Mouse (Mus musculus) left cerebral cortex, postnatal 25 days (tissue): ENCODE measurements around the gene Fig4. TPM values are rescaled to one million over a fixed set of nuclear protein-coding genes. Genes with fewer than 3 reads are reported as not detected.

ENCODE experiments used
- DNase-seq, 2 experiments: peaks; one replicate each; pipeline ENCODE4 v3.0.0; 2022; ENCODE audit warnings: low spot score in 2 of 2, mixed read lengths in 1 of 2
- intact Hi-C: fragments of 180-260 bp; cut with DNase I; formaldehyde crosslinking; loops from one replicate; pipeline ENCODE4 v1.15.1; 2025
- total RNA-seq, 2 experiments: library from RNA; stranded (reverse); gene quantifications; 2 replicates each; pipeline ENCODE4 v1.2.3; 2021

Gene Fig4
- total RNA-seq, 2 experiments from 2014 or later: 26.7 to 27.6 TPM

DNA sequence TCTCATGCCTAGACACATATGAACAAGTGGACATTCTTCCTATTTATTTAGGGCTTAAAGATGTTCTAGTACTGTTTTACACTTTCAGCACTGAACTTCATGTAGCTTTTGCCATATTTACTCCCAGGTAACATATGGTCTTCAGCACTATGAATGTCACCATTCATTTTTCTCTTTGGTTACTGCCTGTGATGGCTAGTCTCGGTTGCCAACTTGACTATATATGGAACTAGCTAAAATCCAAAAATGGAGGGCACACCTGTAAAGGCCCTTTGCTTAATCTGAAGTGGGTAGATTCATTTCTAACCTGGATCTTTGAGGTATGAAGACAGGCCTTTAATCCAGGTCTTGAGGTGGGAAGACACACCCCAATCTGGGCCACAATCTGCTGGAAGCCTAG, 28.2 kb downstream of the Fig4 start:
- DNase-seq: no peak
- intact Hi-C loops: no loop called here

DNA sequence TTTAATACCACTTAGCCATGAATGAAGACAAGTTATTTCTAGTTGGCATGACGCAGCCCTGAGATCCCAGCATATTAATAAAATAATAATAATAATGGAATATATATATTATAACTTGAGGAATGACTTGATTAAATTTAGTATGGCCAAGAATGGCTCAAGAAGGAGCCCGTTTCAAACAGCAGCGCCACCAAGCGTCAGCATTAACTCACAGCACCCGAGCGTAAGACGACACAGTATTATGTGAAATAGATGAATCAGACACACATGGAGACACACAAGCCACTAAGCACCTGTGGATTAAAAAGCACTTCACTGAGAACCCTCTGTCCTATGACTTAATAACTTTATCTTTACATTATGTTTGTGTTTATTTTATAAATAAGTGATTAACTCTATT, 31.2 kb downstream of the Fig4 start:
- DNase-seq: no peak
- intact Hi-C loops: no loop called here

DNA sequence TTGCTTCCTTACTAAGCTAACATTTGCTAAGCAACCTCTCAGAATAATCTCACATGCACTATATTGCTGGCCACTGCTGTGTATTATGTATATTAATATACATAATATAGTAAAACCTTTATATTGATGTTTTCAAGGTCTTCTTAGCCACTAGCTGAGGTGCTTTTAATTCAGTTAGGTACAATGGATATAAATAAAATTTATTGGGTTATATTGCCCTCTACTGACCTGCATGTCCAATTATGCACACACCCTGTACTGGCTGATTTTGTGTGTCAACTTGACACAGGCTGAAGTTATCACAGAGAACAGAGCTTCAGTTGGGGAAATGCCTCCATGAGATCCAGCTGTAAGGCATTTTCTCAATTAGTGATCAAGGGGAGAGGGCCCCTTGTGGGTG, 41.2 kb downstream of the Fig4 start:
- DNase-seq: no peak
- intact Hi-C loops: loop anchor here (10.0 kb wide), 1 partner anchor 187 kb away; the partner anchor contains the start of gene Gpr6

DNA sequence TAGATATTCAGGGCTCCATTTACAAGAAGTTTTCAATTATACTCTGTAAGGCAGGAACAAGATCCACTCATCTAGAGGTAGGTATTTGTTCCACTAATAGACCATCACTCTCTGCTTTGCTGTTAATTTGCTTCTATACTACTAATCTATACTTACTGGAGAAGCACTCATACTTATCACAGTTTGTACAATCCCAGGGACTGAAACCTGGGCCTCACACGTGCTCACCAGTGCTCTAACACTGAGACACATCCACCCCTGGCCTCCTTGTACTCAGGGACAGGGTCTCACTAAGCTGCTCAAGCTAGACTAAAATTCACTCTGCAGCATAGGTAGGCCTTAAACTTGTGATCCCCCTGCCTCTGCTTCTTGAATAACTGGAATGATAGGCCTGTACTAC, 41.8 kb downstream of the Fig4 start:
- intact Hi-C loops: loop anchor here (10.0 kb wide), 1 partner anchor 186 kb away; the partner anchor contains the start of gene Gpr6
- no peak for DNase-seq

DNA sequence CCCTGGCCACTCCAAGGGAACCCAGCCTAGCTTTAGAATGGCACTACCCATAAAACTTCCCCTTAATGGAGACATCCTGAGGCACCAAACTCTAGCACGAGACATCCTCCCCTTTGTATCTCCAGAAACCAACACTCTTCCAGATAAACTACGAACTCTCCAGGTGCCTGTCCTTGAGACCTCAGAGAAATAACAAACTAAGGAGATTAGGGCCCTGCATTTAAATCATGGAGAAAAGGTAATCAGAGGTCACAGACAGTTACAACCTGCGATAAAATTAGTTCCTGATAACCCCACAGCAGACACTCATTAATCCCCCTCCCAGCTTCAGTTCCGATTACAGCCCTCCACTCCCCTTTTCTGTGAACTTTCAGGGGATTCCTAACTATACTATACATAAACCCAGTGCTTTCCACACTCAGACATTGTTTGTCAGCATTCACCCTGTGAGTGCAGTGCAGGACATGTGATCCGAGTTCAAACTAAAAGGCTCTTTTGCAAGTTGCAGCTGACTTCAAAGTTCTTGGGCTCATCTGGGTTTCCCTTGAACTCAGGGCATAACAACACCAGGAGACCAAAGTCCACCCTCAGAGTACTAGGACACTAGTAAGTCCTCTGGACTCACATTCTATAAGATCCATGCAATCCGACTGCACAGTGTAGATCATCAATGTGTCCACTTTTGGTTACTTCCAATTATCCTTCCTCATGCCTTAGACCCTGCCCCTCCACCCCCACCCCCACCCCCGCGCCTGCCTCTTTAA, 42.6 kb downstream of the Fig4 start:
- no peak for DNase-seq
- intact Hi-C loops: loop anchor here (10.0 kb wide), 1 partner anchor 186 kb away; the partner anchor contains the start of gene Gpr6

DNA sequence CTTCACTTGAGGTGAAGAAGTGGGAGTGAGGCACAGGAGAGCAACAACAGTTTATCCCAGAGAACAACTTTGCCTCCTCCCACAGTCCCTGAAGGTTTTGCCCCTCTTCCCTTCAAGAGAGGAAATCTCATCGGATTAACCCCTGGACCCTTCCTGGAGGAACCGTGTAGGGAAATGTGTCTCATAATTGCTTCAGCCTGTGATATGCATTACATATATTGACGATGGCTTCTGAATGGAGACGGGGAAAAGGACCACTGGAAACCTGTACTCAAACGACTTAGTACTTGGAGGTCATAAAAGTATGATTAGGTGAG, 52.4 kb downstream of the Fig4 start:
- intact Hi-C loops: no loop called here
- no peak for DNase-seq

DNA sequence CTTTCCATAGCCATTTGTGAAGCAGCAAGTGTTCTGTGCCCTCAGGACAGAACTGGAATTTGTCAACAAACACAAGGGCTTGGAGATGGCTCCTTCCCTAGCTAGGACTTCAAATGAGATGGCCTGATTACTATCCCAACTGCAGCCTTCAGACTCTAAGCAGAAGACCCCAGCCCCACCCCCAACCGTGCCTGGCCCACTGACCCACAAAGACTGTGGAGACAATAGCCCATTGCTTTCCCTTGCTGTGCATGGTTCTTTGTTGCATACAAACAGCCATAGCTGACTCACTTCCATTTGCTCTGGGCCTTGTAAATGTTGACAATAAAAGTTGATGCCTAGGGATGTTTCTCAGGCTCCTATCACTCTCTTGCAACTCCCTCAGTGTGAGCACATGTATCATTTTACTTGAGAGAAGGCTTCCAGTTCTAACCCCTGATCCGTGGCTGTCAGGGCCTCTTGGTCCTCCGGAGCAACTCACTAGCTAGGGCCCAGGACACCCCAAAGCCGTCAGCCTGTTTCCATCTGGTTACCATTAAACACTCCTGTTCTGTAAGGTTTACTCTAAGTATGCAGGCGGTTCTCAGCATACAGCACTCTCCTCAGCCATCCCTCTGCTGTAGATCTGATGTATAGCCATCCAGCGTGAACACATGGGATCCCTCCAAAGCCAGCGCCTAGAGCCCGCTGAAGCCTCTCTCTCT, 52.9 kb downstream of the Fig4 start:
- DNase-seq: no peak
- intact Hi-C loops: no loop called here

DNA sequence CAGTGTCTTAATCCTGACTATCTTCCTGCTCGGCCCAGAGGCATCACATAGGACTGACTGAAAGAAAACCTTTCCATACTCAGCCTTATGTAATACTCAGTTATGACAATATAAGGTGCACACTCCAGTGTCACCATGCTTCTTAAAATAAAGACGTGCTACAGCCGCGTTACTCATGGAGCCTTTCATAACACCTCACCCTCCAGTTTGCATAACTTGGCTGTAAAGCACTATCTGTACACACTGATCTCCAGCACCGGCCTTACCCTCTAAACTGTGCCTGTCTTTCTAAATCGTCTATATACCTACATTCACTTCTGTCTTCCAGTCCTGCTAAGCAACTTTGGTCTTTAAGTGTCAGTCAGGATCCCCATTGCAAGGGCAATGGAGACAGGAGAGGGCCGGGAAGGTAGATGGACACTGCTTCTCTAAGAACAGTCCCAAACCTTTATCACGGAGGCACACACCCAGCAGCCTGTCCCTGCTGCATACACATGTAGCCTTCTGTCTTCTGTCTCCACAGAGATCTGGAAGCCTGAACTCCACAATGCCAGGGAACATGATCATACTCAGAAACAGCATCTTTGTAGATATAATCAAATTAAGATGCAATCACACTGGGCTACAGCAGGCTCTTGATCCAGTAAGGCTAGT, 53.9 kb downstream of the Fig4 start:
- intact Hi-C loops: no loop called here

DNA sequence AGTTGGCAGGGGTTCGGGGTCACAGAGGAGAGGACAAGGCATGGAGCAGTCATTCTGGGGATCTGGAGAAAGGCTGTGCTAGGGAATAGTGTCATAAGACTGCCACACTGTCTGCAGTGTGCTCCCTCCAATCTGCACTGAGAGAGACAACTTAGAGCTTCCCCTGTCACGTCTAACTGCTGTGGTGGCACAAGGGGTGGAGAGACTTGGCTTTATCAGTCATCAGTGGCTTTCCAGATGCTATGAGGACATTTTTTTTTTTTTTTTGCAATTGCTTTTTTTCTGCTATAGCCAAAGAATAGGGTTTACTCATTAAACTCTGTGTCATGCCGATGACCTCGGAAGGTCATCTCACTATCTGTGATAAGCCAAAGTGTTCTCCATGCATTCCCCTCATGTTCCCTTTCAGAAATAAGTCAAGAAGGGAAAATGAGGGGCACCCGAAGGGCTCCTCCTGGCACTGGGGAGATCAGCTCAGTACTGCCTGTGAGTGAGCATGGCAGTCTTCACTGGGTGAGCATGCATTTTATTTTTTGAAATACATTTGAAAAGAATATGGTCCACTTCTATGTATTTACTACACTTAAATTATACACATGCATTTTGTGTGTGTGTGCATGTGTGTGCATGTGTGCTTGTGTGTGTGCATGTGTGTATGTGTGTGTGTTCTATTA, 55.1 kb downstream of the Fig4 start:
- intact Hi-C loops: no loop called here
- no peak for DNase-seq

More for the DNA sequence above, 53.9 kb downstream of the Fig4 start:
- no peak for DNase-seq

DNA sequence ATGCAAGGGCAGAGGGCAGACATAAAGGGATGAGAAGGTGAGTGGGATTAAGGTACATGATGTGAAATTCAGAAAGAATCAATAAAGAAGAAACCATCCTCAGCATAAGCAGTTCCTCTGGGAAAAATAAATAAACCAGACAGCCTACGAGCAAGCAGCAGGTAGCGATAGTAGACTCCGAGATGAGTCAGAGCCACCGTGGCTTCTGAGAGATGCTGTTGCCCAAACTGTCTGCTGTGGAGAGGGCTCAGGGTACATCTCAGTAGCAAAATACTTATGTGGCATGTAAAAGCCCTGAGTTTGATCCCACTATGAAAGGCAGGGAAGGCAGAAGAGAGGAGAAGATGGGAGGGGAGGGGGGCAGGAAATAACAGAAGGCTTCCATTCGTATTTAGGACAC, 56.9 kb downstream of the Fig4 start:
- DNase-seq: peak in 1 of 2 experiments; percentile 40
- intact Hi-C loops: no loop called here

DNA sequence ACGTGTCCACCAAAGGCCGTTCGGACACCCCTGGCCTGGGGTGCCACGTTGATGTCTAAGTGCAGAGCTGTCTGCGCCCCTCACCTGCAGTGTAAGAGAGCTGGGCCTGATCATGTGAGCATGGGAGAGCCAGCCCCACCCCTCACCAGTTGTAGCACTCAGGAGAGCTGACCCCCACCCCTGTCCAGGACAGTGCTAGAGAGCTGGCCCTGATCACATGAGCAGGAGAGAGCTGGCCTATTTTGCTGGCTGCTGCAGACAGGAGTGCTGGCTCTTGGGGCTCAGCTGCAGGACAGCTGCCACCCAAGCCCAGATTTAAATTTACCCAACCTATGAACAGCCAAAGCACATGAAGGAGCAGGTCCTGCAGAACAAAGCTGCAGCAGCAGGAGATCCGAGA, 57.6 kb downstream of the Fig4 start:
- intact Hi-C loops: no loop called here
- DNase-seq: no peak

DNA sequence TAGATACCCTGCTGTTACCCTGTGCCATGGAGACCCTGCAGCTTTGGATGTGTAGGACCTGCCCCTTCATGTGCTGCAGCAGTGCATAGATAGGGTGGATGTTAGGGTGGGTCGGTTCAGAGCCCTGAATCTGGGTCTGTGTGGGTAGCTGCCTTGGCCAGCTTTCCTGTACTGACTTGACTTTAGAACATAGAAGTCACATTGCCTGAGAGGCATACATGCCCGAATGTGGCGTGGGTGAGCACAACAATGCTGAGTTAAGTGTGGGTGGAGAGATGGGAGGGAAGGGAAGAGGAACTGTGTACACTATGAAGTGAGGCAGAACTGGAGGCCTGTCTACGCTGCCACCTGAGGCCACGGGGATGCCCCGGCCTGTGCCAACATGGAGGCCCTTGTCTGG, 58.0 kb downstream of the Fig4 start:
- peak in 1 of 2 experiments; percentile 44 for DNase-seq
- intact Hi-C loops: no loop called here

DNA sequence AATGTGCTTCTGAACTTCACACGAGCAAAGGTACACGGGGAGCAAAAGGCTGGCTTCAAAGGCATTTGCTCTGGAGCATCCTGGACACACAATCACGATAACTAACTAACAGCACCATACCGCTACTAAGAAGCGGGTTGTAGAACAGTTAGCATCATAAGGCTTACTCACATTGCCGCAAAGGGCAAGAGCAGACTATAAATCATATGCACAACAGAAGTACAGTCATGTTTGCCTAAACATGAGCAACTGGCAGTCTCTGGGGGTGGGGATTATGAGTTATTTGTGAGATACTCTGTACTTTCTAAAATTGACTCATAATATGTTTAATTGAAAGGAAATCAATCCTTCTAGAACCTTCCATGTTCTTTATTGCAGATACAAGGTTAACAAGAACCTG, 59.1 kb downstream of the Fig4 start:
- DNase-seq: no peak
- intact Hi-C loops: no loop called here

DNA sequence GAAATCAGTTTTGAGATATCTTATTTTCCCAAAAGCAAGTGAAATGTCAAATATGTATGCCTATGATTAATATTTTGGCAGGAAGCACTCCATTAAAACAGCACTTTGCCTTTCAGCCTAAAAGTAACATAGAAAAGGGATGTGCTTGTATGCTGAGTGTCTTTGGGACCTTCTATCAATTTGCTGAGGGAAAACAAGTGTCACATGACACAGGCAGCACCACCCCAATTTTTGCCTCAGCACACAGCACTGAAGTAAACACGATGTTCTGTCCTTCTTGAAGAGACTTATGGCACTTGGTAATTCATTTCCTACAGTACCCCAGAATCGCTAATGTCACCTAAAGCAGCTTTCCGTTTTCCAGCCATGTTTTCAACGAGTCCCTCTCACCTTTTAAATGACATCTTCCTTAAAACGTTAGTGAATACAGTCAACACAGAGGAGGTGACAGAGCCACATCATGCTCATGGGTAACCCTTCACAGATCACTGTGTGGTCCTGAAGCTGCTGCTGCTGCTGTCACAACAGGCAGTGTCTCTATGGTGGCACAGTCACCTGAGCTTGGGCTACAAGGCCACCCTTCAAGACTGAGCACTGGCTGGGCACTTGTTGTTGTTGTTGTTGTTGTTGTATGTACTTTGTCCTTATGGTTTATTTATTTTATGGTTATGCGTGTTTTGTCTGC, 61.4 kb downstream of the Fig4 start:
- intact Hi-C loops: no loop called here
- no peak for DNase-seq

DNA sequence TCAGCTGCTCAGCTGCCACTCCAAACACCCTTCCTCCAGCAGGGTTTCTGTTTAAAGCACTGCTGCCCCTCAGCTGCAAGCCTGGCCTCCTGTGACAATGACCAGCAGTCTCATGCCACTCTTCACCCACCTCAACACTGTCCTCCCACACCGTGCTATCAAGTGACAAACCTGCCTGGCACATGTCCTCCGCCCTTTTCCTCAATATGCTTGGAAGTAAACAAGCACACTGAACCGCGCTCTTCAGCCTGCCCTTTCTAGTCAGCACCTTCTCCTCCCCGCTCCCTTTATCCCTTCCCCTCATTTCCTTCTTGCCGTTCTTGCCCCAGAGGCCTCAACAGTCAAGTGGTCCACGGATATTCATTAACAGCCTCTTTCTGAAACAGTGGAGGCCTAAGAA, 62.0 kb downstream of the Fig4 start:
- no peak for DNase-seq
- intact Hi-C loops: no loop called here

DNA sequence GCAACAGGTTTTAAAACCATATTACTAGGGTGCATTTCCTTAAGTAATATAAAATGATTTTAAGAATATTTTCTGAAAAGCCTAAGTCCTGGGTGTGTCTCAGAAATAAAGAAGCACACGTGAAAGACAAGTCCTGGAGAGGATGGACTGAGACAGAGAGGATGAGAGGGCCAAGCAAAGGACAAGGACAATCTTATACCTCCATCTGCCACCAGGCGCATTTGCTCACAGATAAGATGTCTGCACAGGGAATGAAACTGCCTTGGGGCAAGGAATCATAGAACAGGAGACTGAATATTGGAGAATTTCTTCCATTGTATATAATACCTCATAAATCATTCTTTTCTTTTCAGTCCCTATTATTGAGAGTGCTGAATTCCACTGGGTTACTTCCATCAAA, 67.0 kb downstream of the Fig4 start:
- intact Hi-C loops: no loop called here
- no peak for DNase-seq

DNA sequence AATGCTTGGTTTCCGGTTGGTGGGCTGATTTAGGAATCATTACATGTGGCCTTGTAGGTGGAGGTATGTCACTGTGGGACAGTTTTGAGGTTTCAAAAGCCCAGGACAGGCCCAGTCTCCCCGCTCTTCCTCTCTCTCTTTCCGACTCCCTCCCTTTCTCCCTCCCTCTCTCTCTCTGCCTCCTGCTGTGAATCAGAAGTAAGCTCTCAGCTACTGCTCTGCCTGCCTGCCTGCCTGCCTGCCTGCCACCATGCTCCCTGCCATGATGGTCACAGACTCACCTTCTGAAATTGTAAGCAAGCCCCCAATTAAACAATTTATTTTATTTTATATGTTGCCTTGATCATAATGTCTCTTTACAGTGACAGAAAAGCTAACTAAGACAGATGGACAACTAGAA, 67.5 kb downstream of the Fig4 start:
- intact Hi-C loops: no loop called here
- DNase-seq: no peak

DNA sequence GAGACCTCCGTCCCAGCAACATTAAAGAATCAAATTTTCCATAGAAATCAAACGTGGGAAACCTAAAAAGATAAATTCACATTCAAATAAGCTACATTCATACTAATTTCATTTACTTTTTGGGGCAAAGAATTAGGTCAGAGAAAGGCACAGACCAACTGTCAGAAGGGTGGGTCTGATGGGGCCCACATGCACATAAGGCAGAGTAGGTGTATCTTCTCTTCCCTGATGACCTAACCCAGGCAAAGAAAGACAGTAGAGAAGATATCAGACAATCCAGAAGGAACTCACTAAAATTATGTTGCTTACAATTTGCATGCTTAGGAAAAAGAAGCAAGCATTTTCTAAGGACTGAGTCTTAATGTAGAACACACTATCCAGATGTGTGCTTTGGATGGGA, 67.9 kb downstream of the Fig4 start:
- no peak for DNase-seq
- intact Hi-C loops: no loop called here

DNA sequence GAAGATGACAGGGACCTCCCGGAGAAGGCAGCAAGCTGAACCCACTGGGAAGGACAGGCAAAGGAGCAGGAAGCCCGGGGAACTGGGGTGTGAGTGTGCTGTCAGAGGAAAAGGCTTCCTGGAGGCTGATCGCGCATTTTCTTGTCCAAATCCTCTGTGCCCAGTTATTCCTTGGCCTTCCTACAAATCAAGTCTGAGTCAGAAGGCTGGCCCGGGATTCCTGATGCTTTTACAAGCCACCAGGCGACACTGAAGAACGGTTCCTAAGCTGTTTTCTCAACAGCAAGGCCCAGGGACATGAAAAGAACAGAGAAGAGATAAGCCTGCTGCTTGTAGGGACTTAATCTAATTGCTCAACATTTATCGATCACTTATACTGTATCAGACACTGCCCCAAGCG, 68.5 kb downstream of the Fig4 start:
- DNase-seq: no peak
- intact Hi-C loops: no loop called here

DNA sequence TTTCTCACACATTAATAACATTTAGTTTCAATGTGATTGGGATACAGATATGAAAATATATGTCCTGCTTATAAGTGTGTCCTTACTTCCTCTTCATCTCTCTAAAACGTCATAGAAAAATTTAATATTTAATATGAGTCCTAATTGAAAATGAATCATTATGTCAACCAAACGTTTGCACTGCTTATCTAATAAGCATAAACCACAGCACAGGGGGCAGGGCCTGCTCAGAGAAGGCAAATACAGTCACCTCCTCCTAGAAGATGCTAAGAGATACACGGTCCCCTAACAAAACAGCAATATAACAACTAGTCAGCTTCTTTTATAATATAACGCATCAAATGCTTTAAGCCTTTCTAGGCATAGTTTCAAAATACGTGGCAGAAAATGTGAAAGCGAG, 69.9 kb downstream of the Fig4 start:
- DNase-seq: no peak
- intact Hi-C loops: no loop called here
